Mouse (Mus musculus): Measurements from ENCODE around the gene Cryzl2. TPM values are rescaled to one million over a fixed set of nuclear protein-coding genes. Genes with fewer than 3 reads are reported as not detected.

Cryzl2 gene
- polyA plus RNA-seq, 1 experiment from 2014 or later, result 30.5 TPM

- Histone ChIP-seq H3K4me3 (peak overlapping the region; percentile 31), H3K9ac (peak overlapping the region; percentile 41; the same call in 1 of the 2 replicates), H3K36me3 (no peaks in the 10 kb centered on the region), H3K27ac (peak overlapping the region; percentile 95), H3K4me2 (peak overlapping the region; percentile 56), H3K4me1 (replicated peaks) (peaks cover 46% of the 10 kb centered on the region), H3K27me3 (no peaks in the 10 kb centered on the region), H3K9me3 (replicated peaks) (no peaks in the 10 kb centered on the region)
- WGBS, result 16% methylated on average over 19 of the region's 19 CpGs
- ATAC-seq (replicated peaks; ENCODE audit: insufficient number of reproducible peaks, insufficient read depth, low FRiP score, low read depth), result no peak; the same call in 1 of the 2 replicates
These were observed 14.4 kb upstream of the Cryzl2 start for GRCm38 (mm10) chr1:157443723-157444561.

DNA sequence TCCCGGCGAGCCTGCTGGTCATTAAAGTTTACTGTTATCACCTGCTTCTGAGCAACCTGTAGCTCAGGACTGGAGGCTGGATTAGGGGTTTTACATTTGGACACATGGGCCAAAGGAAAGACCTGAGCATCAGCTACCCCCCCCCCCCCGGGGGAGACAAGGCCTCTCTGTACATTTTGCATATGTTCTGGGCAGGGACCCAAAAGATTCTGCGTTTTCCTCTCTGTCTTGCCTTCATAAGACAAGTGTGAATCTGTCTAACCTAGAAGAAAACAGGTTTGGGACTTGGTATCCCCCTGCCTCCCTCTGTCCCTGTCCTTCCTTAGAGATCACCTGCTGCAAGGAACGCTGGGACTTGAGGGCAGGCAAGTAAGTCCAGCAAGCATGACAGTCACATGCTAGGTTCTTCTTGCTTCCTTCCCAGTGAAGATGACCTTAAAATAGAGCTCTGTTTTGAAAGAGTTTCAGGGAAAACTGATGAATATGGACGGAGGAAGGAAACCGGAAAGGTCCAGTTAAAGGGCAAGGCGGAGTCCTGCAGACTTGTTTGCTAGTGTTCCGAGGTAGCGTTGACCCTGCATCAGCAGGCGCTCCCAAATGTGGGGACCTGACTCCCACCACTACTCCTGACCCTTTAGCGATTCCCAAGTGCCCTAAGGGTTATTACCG, 13.6 kb upstream of the Cryzl2 start:
- no peaks in the 10 kb centered on the region for H3K9me3 ChIP-seq (replicated peaks)
- H3K36me3 ChIP-seq, result no peaks in the 10 kb centered on the region
- 64% methylated on average over 13 of the region's 13 CpGs for WGBS
- no peaks in the 10 kb centered on the region for H3K27me3 ChIP-seq
- no peak overlapping the region for H3K4me3 ChIP-seq
- no peak overlapping the region for H3K9ac ChIP-seq
- H3K4me1 ChIP-seq (replicated peaks), result peaks cover 53% of the 10 kb centered on the region
- ATAC-seq (replicated peaks; ENCODE audit: insufficient number of reproducible peaks, insufficient read depth, low FRiP score, low read depth), result no peak
- peak overlapping the region; percentile 95 for H3K27ac ChIP-seq
- H3K4me2 ChIP-seq, result peak overlapping the region; percentile 56; the same call in 1 of the 2 replicates

DNA sequence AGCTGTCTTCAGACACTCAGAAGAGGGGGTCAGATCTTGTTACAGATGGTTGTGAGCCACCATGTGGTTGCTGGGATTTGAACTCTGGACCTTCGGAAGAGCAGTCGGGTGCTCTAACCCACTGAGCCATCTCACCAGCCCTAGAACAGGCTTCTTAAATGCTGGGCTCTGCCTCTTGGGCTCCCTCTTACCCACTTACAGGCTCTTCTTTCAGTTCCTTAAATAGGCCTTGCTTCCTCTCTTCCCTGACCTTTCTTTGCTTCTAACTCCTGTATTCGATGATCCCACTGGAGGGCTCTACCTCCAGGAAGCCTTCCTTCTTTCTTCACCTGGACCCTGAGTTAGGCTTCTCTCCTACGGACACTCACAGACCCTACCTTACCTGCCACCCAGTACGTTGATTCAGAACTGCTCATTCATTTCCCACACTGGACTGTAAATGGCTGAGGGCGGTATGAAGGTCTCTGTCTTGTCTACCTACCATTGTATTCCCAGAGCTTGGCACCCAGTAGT, 12.9 kb upstream of the Cryzl2 start:
- Histone ChIP-seq H3K9ac (no peak overlapping the region), H3K27ac (no peak overlapping the region), H3K9me3 (replicated peaks) (no peaks in the 10 kb centered on the region), H3K27me3 (no peaks in the 10 kb centered on the region), H3K4me3 (no peak overlapping the region), H3K4me2 (no peak overlapping the region), H3K36me3 (no peaks in the 10 kb centered on the region), H3K4me1 (replicated peaks) (peaks cover 54% of the 10 kb centered on the region)
- ATAC-seq (replicated peaks; ENCODE audit: insufficient number of reproducible peaks, insufficient read depth, low FRiP score, low read depth), result no peak
- 94% methylated on average over 6 of the region's 6 CpGs for WGBS

DNA sequence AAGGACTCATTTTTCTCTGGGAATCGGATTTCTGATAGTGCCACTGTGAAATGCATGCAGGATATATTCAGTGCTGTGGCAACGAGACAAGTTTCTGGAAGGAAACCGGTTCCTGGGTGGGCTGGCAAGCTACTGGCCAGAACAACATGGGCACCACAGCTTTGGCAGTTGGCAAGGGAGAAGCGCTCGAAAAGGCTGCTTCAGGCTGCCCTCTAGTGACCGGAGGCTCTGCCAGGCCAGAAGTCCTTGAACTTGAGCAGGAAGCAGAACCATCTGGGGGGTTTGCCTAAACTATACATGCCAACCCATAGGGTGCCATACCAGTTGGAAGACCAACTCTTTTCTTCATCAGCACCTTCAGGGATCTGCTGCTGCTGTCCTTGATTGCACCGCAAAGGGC, 12.1 kb upstream of the Cryzl2 start:
- no peak overlapping the region for H3K4me3 ChIP-seq
- H3K4me1 ChIP-seq (replicated peaks), result peaks cover 57% of the 10 kb centered on the region
- ATAC-seq (replicated peaks; ENCODE audit: insufficient number of reproducible peaks, insufficient read depth, low FRiP score, low read depth), result no peak
- WGBS, result 56% methylated on average over 7 of the region's 7 CpGs
- no peaks in the 10 kb centered on the region for H3K27me3 ChIP-seq
- H3K9me3 ChIP-seq (replicated peaks), result no peaks in the 10 kb centered on the region
- no peaks in the 10 kb centered on the region for H3K36me3 ChIP-seq
- H3K27ac ChIP-seq, result no peak overlapping the region
- H3K4me2 ChIP-seq, result no peak overlapping the region
- no peak overlapping the region for H3K9ac ChIP-seq

DNA sequence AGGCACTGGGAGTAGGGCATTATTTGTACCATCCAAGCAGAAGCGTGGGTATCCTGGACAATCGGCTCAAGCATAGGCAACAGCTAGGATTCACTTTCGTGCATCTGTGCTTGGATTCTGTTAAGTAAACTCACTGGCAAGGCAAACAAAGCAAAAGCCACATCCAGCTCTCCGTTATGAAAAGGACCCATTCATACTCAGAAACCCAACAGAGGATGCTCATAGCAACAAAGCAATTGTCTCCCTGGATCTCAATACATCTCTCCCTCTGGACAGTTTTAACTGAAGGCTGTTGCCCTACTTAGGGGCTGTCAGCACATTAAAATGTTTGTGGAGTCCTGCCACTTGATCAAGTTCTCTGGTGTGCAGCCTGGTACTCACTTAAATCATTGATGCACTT, 11.2 kb upstream of the Cryzl2 start:
- peaks cover 57% of the 10 kb centered on the region for H3K4me1 ChIP-seq (replicated peaks)

GRCm38 (mm10) chr1:157448164-157448804, 10.1 kb upstream of the Cryzl2 start:
- no peak for ATAC-seq (replicated peaks; ENCODE audit: insufficient number of reproducible peaks, insufficient read depth, low FRiP score, low read depth)
- H3K4me3 ChIP-seq, result no peak overlapping the region
- 35% methylated on average over 7 of the region's 7 CpGs for WGBS
- no peak overlapping the region for H3K9ac ChIP-seq
- peaks cover 51% of the 10 kb centered on the region for H3K4me1 ChIP-seq (replicated peaks)
- no peaks in the 10 kb centered on the region for H3K9me3 ChIP-seq (replicated peaks)
- H3K4me2 ChIP-seq, result no peak overlapping the region
- peak overlapping the region; percentile 69 for H3K27ac ChIP-seq
- H3K27me3 ChIP-seq, result no peaks in the 10 kb centered on the region
- H3K36me3 ChIP-seq, result no peaks in the 10 kb centered on the region

More for the DNA sequence above, 11.2 kb upstream of the Cryzl2 start:
- Histone ChIP-seq H3K27me3 (no peaks in the 10 kb centered on the region), H3K9me3 (replicated peaks) (no peaks in the 10 kb centered on the region), H3K27ac (no peak overlapping the region), H3K4me2 (no peak overlapping the region), H3K9ac (no peak overlapping the region), H3K4me3 (no peak overlapping the region), H3K36me3 (no peaks in the 10 kb centered on the region)
- ATAC-seq (replicated peaks; ENCODE audit: insufficient number of reproducible peaks, insufficient read depth, low FRiP score, low read depth), result no peak
- 71% methylated on average over 4 of the region's 4 CpGs for WGBS

GRCm38 (mm10) chr1:157448805-157449188, 9.6 kb upstream of the Cryzl2 start:
- ATAC-seq (replicated peaks; ENCODE audit: insufficient number of reproducible peaks, insufficient read depth, low FRiP score, low read depth), result no peak
- H3K36me3 ChIP-seq, result no peaks in the 10 kb centered on the region
- H3K9ac ChIP-seq, result no peak overlapping the region
- 52% methylated on average over 5 of the region's 5 CpGs for WGBS
- H3K27me3 ChIP-seq, result no peaks in the 10 kb centered on the region
- peaks cover 46% of the 10 kb centered on the region for H3K4me1 ChIP-seq (replicated peaks)
- no peaks in the 10 kb centered on the region for H3K9me3 ChIP-seq (replicated peaks)
- peak overlapping the region; percentile 69 for H3K27ac ChIP-seq
- H3K4me2 ChIP-seq, result no peak overlapping the region
- H3K4me3 ChIP-seq, result no peak overlapping the region

DNA sequence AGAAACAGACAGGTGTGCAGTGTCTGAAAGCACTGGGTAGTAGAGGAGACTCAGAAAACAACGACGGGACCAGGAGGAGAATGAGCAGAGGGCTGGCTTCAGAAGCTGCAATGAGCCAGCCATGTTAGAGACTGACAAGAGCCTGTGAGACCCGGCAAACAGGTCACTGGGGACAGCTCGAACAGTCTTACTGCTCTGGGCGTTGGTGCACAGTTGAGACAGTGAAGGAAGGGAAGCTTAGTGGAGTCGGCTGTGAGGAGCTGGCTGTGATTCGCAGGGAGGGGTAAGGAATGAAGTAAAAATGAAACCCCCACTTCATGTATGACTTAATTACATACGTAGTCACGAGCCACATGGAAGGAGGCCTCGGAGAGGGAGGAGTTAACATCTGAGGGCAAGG, 8.8 kb upstream of the Cryzl2 start:
- H3K27me3 ChIP-seq, result no peaks in the 10 kb centered on the region
- H3K4me3 ChIP-seq, result peak overlapping the region; percentile 41
- H3K36me3 ChIP-seq, result no peaks in the 10 kb centered on the region
- H3K4me1 ChIP-seq (replicated peaks), result peaks cover 39% of the 10 kb centered on the region
- 6% methylated on average over 10 of the region's 10 CpGs for WGBS
- ATAC-seq (replicated peaks; ENCODE audit: insufficient number of reproducible peaks, insufficient read depth, low FRiP score, low read depth), result 0 out of 2 replicates have a peak, but pooled peaks have one; percentile 27
- H3K4me2 ChIP-seq, result peak overlapping the region; percentile 67
- no peaks in the 10 kb centered on the region for H3K9me3 ChIP-seq (replicated peaks)
- H3K9ac ChIP-seq, result peak overlapping the region; percentile 25; the same call in 1 of the 2 replicates
- peak overlapping the region; percentile 69 for H3K27ac ChIP-seq

- peak overlapping the region; percentile 67 for H3K4me2 ChIP-seq
- ATAC-seq (replicated peaks; ENCODE audit: insufficient number of reproducible peaks, insufficient read depth, low FRiP score, low read depth), result peak; percentile 76
- peaks cover 34% of the 10 kb centered on the region for H3K4me1 ChIP-seq (replicated peaks)
- H3K36me3 ChIP-seq, result no peaks in the 10 kb centered on the region
- H3K9me3 ChIP-seq (replicated peaks), result no peaks in the 10 kb centered on the region
- H3K27ac ChIP-seq, result peak overlapping the region; percentile 69
- no peaks in the 10 kb centered on the region for H3K27me3 ChIP-seq
- H3K9ac ChIP-seq, result peak overlapping the region; percentile 25; the same call in 1 of the 2 replicates
- WGBS, result 3% methylated on average over 21 of the region's 21 CpGs
- H3K4me3 ChIP-seq, result peak overlapping the region; percentile 41
These were observed 8.3 kb upstream of the Cryzl2 start for GRCm38 (mm10) chr1:157449981-157450636.

DNA sequence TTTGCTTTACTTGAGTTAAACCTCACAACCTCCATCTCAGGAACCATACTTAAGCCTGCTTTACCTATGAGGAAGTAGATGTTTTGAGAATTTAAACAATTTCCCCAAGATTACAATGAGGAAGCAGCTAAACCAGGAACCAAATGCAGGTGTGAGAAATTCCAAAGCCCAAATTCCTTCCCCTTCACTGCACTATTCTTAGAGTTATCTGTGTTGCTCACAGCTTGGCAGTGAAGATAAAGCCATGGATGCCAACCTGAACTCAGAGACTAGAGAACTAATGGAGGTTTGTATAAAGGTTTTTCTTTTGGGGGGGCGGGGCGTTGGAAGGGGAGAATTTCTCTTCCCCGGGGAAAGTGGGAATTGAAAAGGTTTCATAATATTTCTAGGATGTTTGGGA, 6.1 kb upstream of the Cryzl2 start:
- H3K36me3 ChIP-seq, result no peaks in the 10 kb centered on the region
- ATAC-seq (replicated peaks; ENCODE audit: insufficient number of reproducible peaks, insufficient read depth, low FRiP score, low read depth), result no peak
- 80% methylated on average over 3 of the region's 3 CpGs for WGBS
- H3K9ac ChIP-seq, result no peak overlapping the region
- H3K4me3 ChIP-seq, result no peak overlapping the region
- peaks cover 28% of the 10 kb centered on the region for H3K4me1 ChIP-seq (replicated peaks)
- H3K27me3 ChIP-seq, result no peaks in the 10 kb centered on the region
- no peaks in the 10 kb centered on the region for H3K9me3 ChIP-seq (replicated peaks)
- no peak overlapping the region for H3K27ac ChIP-seq
- no peak overlapping the region for H3K4me2 ChIP-seq
